8 mouse cellular contexts compared by ENCODE assay signal in the genomic region with DNA sequence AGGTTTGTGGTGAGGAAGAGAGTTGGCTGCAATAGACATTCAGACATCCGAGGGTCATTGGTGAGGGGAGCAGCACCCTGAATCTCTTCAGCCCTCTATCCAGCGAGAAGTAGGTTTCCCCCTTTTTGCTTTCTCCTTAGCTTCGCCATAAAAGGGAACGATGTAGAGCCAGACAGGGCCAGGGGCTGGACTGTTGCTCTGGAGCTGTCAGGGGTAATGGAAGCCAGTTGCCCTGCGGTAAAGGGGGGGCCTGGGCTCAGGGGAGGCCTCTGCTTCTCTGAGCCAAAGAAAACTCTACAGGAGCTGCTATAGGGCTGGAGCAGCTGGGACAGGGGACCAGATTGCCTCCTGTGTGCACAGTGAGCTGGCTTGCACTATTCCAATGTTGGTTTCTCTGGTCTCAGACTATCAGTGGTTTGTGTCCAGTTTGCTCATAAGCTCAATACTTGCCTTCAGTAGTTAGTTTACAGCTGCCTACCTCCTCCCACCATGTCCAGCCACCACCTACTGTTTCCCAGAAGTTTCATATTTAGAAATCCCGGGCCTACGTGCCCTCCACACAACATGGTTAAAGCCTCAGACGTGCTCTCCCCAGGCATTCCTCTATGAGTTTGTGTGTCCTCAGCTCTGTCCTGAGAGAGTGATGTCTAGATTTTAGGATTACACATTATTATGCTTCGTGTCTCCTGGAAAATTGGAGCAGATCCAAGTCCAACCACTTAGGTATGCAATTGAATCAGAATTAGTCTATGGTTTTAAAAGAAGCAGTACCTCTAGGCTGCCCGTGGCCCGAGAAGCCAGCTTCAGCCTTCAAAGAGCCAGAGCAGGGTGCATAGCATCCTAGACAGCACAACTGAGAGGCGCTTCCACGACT. TPM values are rescaled to one million over a fixed set of nuclear protein-coding genes. Genes with fewer than 3 reads are reported as not detected.
DNase-seq lines count a peak whose midpoint lies in the region; ATAC-seq and TF ChIP-seq lines count a peak whose summit lies in the region.

No protein-coding gene starts in this region.

- peak; percentile 51 for ATAC-seq in heart, embryonic 16.5 days (replicated peaks; ENCODE audit: extremely low read depth, insufficient read depth, low FRiP score)
- ATAC-seq in limb, embryonic 14.5 days (ENCODE audit: low FRiP score, low read depth): 0 out of 2 replicates have a peak, but pooled peaks have one; percentile 4

- peak overlapping the region; percentile 90 for H3K27ac ChIP-seq in kidney, adult 2 months (ENCODE audit: insufficient read depth, low read depth, low read length)
- peak overlapping the region; percentile 93 for H3K27ac ChIP-seq in heart, embryonic 16.5 days (ENCODE audit: low read length)
- peak overlapping the region; percentile 91 for H3K27ac ChIP-seq in limb, embryonic 14.5 days (replicated peaks; ENCODE audit: low read depth, low read length)
- peak overlapping the region; percentile 93 for H3K27ac ChIP-seq in small intestine, adult 2 months (ENCODE audit: insufficient read depth, low read depth, low read length)

- H3K4me1 ChIP-seq in kidney, adult 2 months (ENCODE audit: control insufficient read depth, insufficient read depth, low read length): peaks cover 36% of the 10 kb centered on the region
- peaks cover 57% of the 10 kb centered on the region for H3K4me1 ChIP-seq in heart, embryonic 16.5 days (ENCODE audit: control insufficient read depth, insufficient read depth, low read length)
- H3K4me1 ChIP-seq in limb, embryonic 14.5 days (ENCODE audit: control insufficient read depth, insufficient read depth, low read length): peaks cover 61% of the 10 kb centered on the region
- peaks cover 31% of the 10 kb centered on the region for H3K4me1 ChIP-seq in small intestine, adult 2 months (ENCODE audit: control insufficient read depth, insufficient read depth, insufficient read length, low read length)

- peak overlapping the region; percentile 74 for H3K4me3 ChIP-seq in kidney, adult 2 months (ENCODE audit: insufficient read depth, low read depth, low read length)
- peak overlapping the region; percentile 86 for H3K4me3 ChIP-seq in heart, embryonic 16.5 days (ENCODE audit: low read length)
- H3K4me3 ChIP-seq in limb, embryonic 14.5 days (replicated peaks; ENCODE audit: low read length): peak overlapping the region; percentile 72
- H3K4me3 ChIP-seq in small intestine, adult 2 months (ENCODE audit: low read depth, low read length): peak overlapping the region; percentile 70

- H3K36me3 ChIP-seq in kidney, adult 2 months (ENCODE audit: control insufficient read depth, insufficient read depth, low read length): no peaks in the 10 kb centered on the region
- H3K36me3 ChIP-seq in heart, embryonic 16.5 days (ENCODE audit: control insufficient read depth, insufficient read depth): peaks cover 17% of the 10 kb centered on the region
- peaks cover 28% of the 10 kb centered on the region for H3K36me3 ChIP-seq in limb, embryonic 14.5 days (ENCODE audit: control insufficient read depth, insufficient read depth, low read length)
- H3K36me3 ChIP-seq in small intestine, adult 2 months (ENCODE audit: control insufficient read depth, insufficient read depth, low read length): peaks cover 14% of the 10 kb centered on the region

- H3K27me3 ChIP-seq in kidney, adult 2 months (replicated peaks; ENCODE audit: control insufficient read depth, insufficient read depth, low read length): no peaks in the 10 kb centered on the region
- H3K27me3 ChIP-seq in heart, embryonic 16.5 days (ENCODE audit: control insufficient read depth, insufficient read depth, low read length): no peaks in the 10 kb centered on the region
- no peaks in the 10 kb centered on the region for H3K27me3 ChIP-seq in limb, embryonic 14.5 days (ENCODE audit: control insufficient read depth, insufficient read depth, low read length)
- no peaks in the 10 kb centered on the region for H3K27me3 ChIP-seq in small intestine, adult 2 months (ENCODE audit: control insufficient read depth, insufficient read depth, low read length)

- peak overlapping the region; percentile 85; the same call in 1 of the 2 replicates for H3K9ac ChIP-seq in heart, embryonic 16.5 days (ENCODE audit: low read length)
- H3K9ac ChIP-seq in limb, embryonic 14.5 days (ENCODE audit: low read depth, low read length, severe bottlenecking): peak overlapping the region; percentile 75

- H3K9me3 ChIP-seq in heart, embryonic 16.5 days (replicated peaks; ENCODE audit: control insufficient read depth, low read length): no peaks in the 10 kb centered on the region
- no peaks in the 10 kb centered on the region for H3K9me3 ChIP-seq in limb, embryonic 14.5 days (ENCODE audit: control insufficient read depth, low read length)

- H3K4me2 ChIP-seq in heart, embryonic 16.5 days (ENCODE audit: low read depth, low read length): peak overlapping the region; percentile 96
- H3K4me2 ChIP-seq in limb, embryonic 14.5 days (replicated peaks; ENCODE audit: low read depth, low read length, severe bottlenecking): peak overlapping the region; percentile 74

- no peak for TF ChIP-seq POLR2A in kidney, adult 2 months (IDR thresholded peaks at IDR 0.05; ENCODE audit: low read depth, low read length)
- no peak for TF ChIP-seq POLR2A in limb, embryonic 14.5 days (IDR thresholded peaks at IDR 0.05; ENCODE audit: borderline replicate concordance, extremely low read depth, insufficient read depth, insufficient read length)
- TF ChIP-seq POLR2A in small intestine, adult 2 months (IDR thresholded peaks at IDR 0.05; ENCODE audit: low read depth, low read length): no peak

- WGBS in kidney, adult 2 months: 23% methylated on average over 13 of the region's 13 CpGs
- WGBS in heart, embryonic 16.5 days: 25% methylated on average over 13 of the region's 13 CpGs
- WGBS in limb, embryonic 14.5 days: 11% methylated on average over 13 of the region's 13 CpGs
- 26% methylated on average over 13 of the region's 13 CpGs for WGBS in small intestine, adult 2 months

- no peak for TF ChIP-seq CTCF in kidney, adult 2 months (conservative IDR thresholded peaks at IDR 0.05; ENCODE audit: insufficient read depth, insufficient read length, low read depth, low read length)
- no peak for TF ChIP-seq CTCF in small intestine, adult 2 months (IDR thresholded peaks at IDR 0.05; ENCODE audit: extremely low read depth, insufficient read length, insufficient replicate concordance, low read depth, low read length)

- peak; percentile 61 for DNase-seq in kidney, adult 2 months
- DNase-seq in kidney, adult 18-20 months: no peak
- peak; percentile 50 for DNase-seq in embryo, embryonic 10.5 days (ENCODE audit: low spot score)
- peak; percentile 70 for DNase-seq in limb, embryonic 14.5 days (ENCODE audit: low spot score)
- DNase-seq in gastrocnemius, adult 8-10 months (ENCODE audit: low spot score in 2 of 2): no peak
- no peak for DNase-seq in cerebellum, postnatal 25 days

RNA-seq across cellular contexts. Expression of a gene that starts 1.1 kb away (rescaled TPM):
- 377 and 422 TPM in 2 replicates for polyA plus RNA-seq in kidney, adult 2 months (2012; rRNA removed)
- 349 and 355 TPM in 2 replicates for polyA plus RNA-seq in heart, embryonic 16.5 days (2015; fragmentation: Nextera tagmentation; extraction: Ambion mirVana)
- polyA plus RNA-seq in limb, embryonic 14.5 days (2012; rRNA removed): 364 and 388 TPM in 2 replicates
- 502 and 567 TPM in 2 replicates for polyA plus RNA-seq in limb, embryonic 14.5 days (2014; fragmentation: Nextera tagmentation; extraction: Ambion mirVana)
- 161 and 211 TPM in 2 replicates for polyA plus RNA-seq in small intestine, adult 2 months (2012; rRNA removed)
- total RNA-seq in gastrocnemius, adult 8-10 months (2022): 100 to 1,000 TPM in 2 of 4 experiments, 10 to 100 TPM in 2; 96.6 to 117 (median 105) TPM

RNA-seq across cellular contexts. Expression of a gene that starts 4.5 kb away (rescaled TPM):
- polyA plus RNA-seq in kidney, adult 2 months (2012; rRNA removed): 55.6 and 63.8 TPM in 2 replicates
- 145 and 157 TPM in 2 replicates for polyA plus RNA-seq in heart, embryonic 16.5 days (2015; fragmentation: Nextera tagmentation; extraction: Ambion mirVana)
- 222 and 268 TPM in 2 replicates for polyA plus RNA-seq in limb, embryonic 14.5 days (2012; rRNA removed)
- polyA plus RNA-seq in limb, embryonic 14.5 days (2014; fragmentation: Nextera tagmentation; extraction: Ambion mirVana): 191 and 204 TPM in 2 replicates
- 51.8 and 81.9 TPM in 2 replicates for polyA plus RNA-seq in small intestine, adult 2 months (2012; rRNA removed)
- total RNA-seq in gastrocnemius, adult 8-10 months (2022): 1 to 10 TPM; 1.7 to 3.0 (median 2.8) TPM

RNA-seq across cellular contexts. Expression of a gene that starts 12.6 kb away (rescaled TPM):
- polyA plus RNA-seq in kidney, adult 2 months (2012; rRNA removed): 1,147 and 1,266 TPM in 2 replicates
- 12.9 and 15.0 TPM in 2 replicates for polyA plus RNA-seq in heart, embryonic 16.5 days (2015; fragmentation: Nextera tagmentation; extraction: Ambion mirVana)
- polyA plus RNA-seq in limb, embryonic 14.5 days (2012; rRNA removed): 29.5 and 37.8 TPM in 2 replicates
- 29.7 and 31.3 TPM in 2 replicates for polyA plus RNA-seq in limb, embryonic 14.5 days (2014; fragmentation: Nextera tagmentation; extraction: Ambion mirVana)
- 285 and 579 TPM in 2 replicates for polyA plus RNA-seq in small intestine, adult 2 months (2012; rRNA removed)
- total RNA-seq in gastrocnemius, adult 8-10 months (2022): 10 to 100 TPM; 35.7 to 40.5 (median 38.2) TPM

RNA-seq across cellular contexts. Expression of a gene that starts 20.2 kb away (rescaled TPM):
- polyA plus RNA-seq in kidney, adult 2 months (2012; rRNA removed): 22.6 and 24.1 TPM in 2 replicates
- 10.8 and 11.8 TPM in 2 replicates for polyA plus RNA-seq in heart, embryonic 16.5 days (2015; fragmentation: Nextera tagmentation; extraction: Ambion mirVana)
- 61.9 and 78.3 TPM in 2 replicates for polyA plus RNA-seq in limb, embryonic 14.5 days (2012; rRNA removed)
- 27.7 and 32.2 TPM in 2 replicates for polyA plus RNA-seq in limb, embryonic 14.5 days (2014; fragmentation: Nextera tagmentation; extraction: Ambion mirVana)
- 4.1 and 10.2 TPM in 2 replicates for polyA plus RNA-seq in small intestine, adult 2 months (2012; rRNA removed)
- 1 to 10 TPM; 2.7 to 5.6 (median 3.2) TPM for total RNA-seq in gastrocnemius, adult 8-10 months (2022)

RNA-seq across cellular contexts. Expression of a gene that starts 36.7 kb away (rescaled TPM):
- 387 and 411 TPM in 2 replicates for polyA plus RNA-seq in kidney, adult 2 months (2012; rRNA removed)
- 2.6 and 2.7 TPM in 2 replicates for polyA plus RNA-seq in heart, embryonic 16.5 days (2015; fragmentation: Nextera tagmentation; extraction: Ambion mirVana)
- 19.8 and 21.5 TPM in 2 replicates for polyA plus RNA-seq in limb, embryonic 14.5 days (2012; rRNA removed)
- polyA plus RNA-seq in limb, embryonic 14.5 days (2014; fragmentation: Nextera tagmentation; extraction: Ambion mirVana): 15.1 and 20.9 TPM in 2 replicates
- 219 and 481 TPM in 2 replicates for polyA plus RNA-seq in small intestine, adult 2 months (2012; rRNA removed)
- 1 to 10 TPM; 2.2 to 4.9 (median 3.3) TPM for total RNA-seq in gastrocnemius, adult 8-10 months (2022)

Comparison
In these comparisons a context has a peak if more than half of its experiments do, and no peak if none do; other contexts are left out.
1. DNase-seq: peak in kidney, adult 2 months (single experiment), embryo, embryonic 10.5 days (single experiment) and limb, embryonic 14.5 days (single experiment); none in kidney, adult 18-20 months (single experiment), gastrocnemius, adult 8-10 months (0 of 2) and cerebellum, postnatal 25 days (0 of 2).
2. Peak in every context shown above with its lines, with median percentiles within 50 percentile points of each other: H3K27ac ChIP-seq and H3K4me3 ChIP-seq.